Mouse (Mus musculus): ENCODE results near the gene Taf5l. TPM values are rescaled to one million over a fixed set of nuclear protein-coding genes. Genes with fewer than 3 reads are reported as not detected.
A peak's percentile ranks its signal among the peaks of the same experiment; 100 is the strongest.
"Not testable (repeated sequence)": the region's sequence is repeated elsewhere in the genome, so short reads cannot be mapped to it uniquely, and the experiment has no call there.

Gene Taf5l
- polyA plus RNA-seq, 1 experiment from 2014 or later, result 29.9 TPM

DNA sequence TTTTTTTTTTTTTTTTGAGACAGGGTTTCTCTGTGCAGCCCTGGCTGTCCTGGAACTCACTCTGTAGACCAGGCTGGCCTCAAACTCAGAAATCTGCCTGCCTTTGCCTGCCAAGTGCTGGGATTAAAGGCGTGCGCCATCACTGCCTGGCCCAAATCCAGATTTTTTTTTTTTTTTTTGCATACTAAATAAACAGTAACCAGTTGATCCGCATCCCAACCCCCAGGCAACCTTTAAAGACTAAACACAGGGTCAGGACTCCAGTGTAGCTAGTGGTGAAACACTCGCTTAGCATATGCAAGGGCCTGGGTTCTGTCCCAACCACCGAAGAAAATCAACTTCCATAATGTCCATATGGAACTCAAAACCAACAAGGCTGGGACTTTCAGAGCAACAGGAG is 60.6 kb downstream of the Taf5l start:
- peaks cover 72% of the 10 kb centered on the region for H3K36me3 ChIP-seq (ENCODE audit: control insufficient read depth, insufficient read depth, low read length)
- H3K9me3 ChIP-seq (ENCODE audit: control insufficient read depth, low read length); H3K4me2 ChIP-seq (ENCODE audit: low read length); H3K4me1 ChIP-seq (ENCODE audit: control insufficient read depth, insufficient read depth, low read length); ATAC-seq (ENCODE audit: low FRiP score, low TSS enrichment); H3K27me3 ChIP-seq (ENCODE audit: control insufficient read depth, insufficient read depth, low read length); DNase-seq; H3K27ac ChIP-seq (replicated peaks; ENCODE audit: low read depth, low read length); H3K4me3 ChIP-seq (replicated peaks; ENCODE audit: low read depth, low read length); H3K9ac ChIP-seq (replicated peaks; ENCODE audit: low read length): not testable (repeated sequence)
- WGBS, result 82% methylated on average over 5 of the region's 5 CpGs

DNA sequence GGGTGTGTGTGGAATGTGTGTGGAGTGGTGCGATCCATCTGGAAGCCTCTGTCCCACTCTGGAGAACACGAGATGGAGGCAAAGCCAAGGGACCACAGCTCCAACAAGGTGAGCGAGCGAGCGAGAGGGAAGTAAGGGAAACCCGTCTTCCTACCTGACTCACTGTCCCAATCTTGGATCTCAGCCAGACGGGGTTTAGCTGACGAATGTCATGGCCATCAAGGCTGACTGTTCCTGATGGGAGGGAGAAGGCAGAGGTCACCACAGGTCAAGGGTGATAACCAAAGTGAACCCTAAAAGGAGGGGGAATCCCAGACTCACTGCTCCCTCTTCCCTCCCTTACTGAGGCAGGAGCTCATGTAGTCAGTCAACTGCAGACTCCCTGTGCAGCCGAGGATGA is 61.1 kb downstream of the Taf5l start:
- no peaks in the 10 kb centered on the region for H3K9me3 ChIP-seq (ENCODE audit: control insufficient read depth, low read length)
- DNase-seq, result no peak
- peaks cover 72% of the 10 kb centered on the region for H3K36me3 ChIP-seq (ENCODE audit: control insufficient read depth, insufficient read depth, low read length)
- no peak for ATAC-seq (ENCODE audit: low FRiP score, low TSS enrichment)
- no peak overlapping the region for H3K9ac ChIP-seq (replicated peaks; ENCODE audit: low read length)
- no peak overlapping the region for H3K4me3 ChIP-seq (replicated peaks; ENCODE audit: low read depth, low read length)
- H3K4me2 ChIP-seq (ENCODE audit: low read length), result no peak overlapping the region
- H3K27ac ChIP-seq (replicated peaks; ENCODE audit: low read depth, low read length), result no peak overlapping the region
- H3K4me1 ChIP-seq (ENCODE audit: control insufficient read depth, insufficient read depth, low read length), result no peaks in the 10 kb centered on the region
- WGBS, result 88% methylated on average over 9 of the region's 9 CpGs
- no peaks in the 10 kb centered on the region for H3K27me3 ChIP-seq (ENCODE audit: control insufficient read depth, insufficient read depth, low read length)

DNA sequence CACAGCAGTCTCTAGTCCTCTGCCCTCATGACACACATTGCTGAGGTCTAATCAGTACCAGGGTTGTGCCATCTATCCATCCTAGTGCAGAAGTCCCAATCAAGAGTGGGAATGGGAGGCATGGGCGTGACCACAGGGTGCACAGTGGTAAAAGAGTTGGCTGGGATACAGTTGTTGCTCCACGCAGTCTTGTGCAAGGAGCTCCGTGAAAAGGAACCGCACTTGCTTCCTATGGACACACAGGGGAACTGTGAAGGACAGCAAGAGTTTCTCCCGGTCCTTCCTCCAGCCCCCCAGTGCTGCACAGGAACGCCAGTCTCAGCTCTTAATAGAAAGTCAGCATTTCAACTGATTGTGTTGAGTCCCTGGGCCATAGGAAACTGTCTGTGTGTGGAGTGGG is 61.7 kb downstream of the Taf5l start:
- WGBS, result 96% methylated on average over 6 of the region's 6 CpGs
- Histone ChIP-seq H3K4me1 (ENCODE audit: control insufficient read depth, insufficient read depth, low read length) (no peaks in the 10 kb centered on the region), H3K27ac (replicated peaks; ENCODE audit: low read depth, low read length) (no peak overlapping the region), H3K9ac (replicated peaks; ENCODE audit: low read length) (no peak overlapping the region), H3K36me3 (ENCODE audit: control insufficient read depth, insufficient read depth, low read length) (peaks cover 71% of the 10 kb centered on the region), H3K9me3 (ENCODE audit: control insufficient read depth, low read length) (no peaks in the 10 kb centered on the region), H3K4me3 (replicated peaks; ENCODE audit: low read depth, low read length) (no peak overlapping the region), H3K4me2 (ENCODE audit: low read length) (no peak overlapping the region), H3K27me3 (ENCODE audit: control insufficient read depth, insufficient read depth, low read length) (no peaks in the 10 kb centered on the region)
- no peak for DNase-seq
- ATAC-seq (ENCODE audit: low FRiP score, low TSS enrichment), result no peak

DNA sequence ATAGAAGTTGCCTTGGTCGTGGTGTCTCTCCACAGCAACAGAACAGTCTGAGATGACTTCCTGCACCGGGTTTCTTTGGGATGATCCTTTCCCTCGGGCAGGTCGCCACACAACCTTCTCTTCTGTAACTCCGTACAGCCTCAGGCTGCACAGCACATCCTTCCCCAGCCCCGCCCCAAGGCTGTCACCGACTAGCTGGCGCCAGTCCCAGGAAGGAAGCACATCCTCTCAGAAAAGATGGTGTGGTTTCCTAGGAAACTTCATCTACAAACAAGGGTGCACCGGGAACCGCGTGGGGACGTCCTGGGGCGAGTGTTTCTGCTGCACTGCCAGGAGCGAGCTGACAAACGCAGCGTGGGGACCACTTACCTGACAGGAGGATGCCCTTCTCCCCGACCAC is 63.1 kb downstream of the Taf5l start:
- no peaks in the 10 kb centered on the region for H3K9me3 ChIP-seq (ENCODE audit: control insufficient read depth, low read length)
- ATAC-seq (ENCODE audit: low FRiP score, low TSS enrichment) (no peak), DNase-seq (no peak)
- H3K36me3 ChIP-seq (ENCODE audit: control insufficient read depth, insufficient read depth, low read length), result peaks cover 72% of the 10 kb centered on the region
- H3K27me3 ChIP-seq (ENCODE audit: control insufficient read depth, insufficient read depth, low read length), result no peaks in the 10 kb centered on the region
- no peaks in the 10 kb centered on the region for H3K4me1 ChIP-seq (ENCODE audit: control insufficient read depth, insufficient read depth, low read length)
- H3K9ac ChIP-seq (replicated peaks; ENCODE audit: low read length), result no peak overlapping the region
- H3K4me2 ChIP-seq (ENCODE audit: low read length), result no peak overlapping the region
- H3K27ac ChIP-seq (replicated peaks; ENCODE audit: low read depth, low read length), result no peak overlapping the region
- H3K4me3 ChIP-seq (replicated peaks; ENCODE audit: low read depth, low read length), result no peak overlapping the region
- 85% methylated on average over 17 of the region's 17 CpGs for WGBS

DNA sequence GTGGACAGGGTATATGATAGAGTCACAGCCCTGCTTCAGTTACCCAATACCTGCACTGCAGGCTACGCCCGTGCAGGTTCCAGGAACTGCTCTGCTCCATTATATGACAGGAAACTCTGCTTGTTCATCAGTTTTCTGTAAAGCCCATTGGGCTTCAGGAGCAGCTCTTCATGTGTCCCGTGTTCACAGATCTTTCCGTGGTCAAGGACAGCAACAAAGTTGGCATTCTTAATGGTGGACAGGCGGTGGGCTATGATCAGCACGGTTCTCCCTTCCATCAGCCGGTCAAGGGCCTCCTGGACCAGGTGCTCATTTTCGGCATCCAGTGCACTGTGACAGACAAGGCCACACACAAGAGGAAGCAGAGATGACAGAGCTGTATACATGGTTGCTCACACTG is 67.0 kb downstream of the Taf5l start:
- peaks cover 5% of the 10 kb centered on the region; the same call in 1 of the 2 replicates for H3K4me1 ChIP-seq (ENCODE audit: control insufficient read depth, insufficient read depth, low read length)
- peaks cover 54% of the 10 kb centered on the region for H3K36me3 ChIP-seq (ENCODE audit: control insufficient read depth, insufficient read depth, low read length)
- no peaks in the 10 kb centered on the region for H3K27me3 ChIP-seq (ENCODE audit: control insufficient read depth, insufficient read depth, low read length)
- H3K4me2 ChIP-seq (ENCODE audit: low read length), result no peak overlapping the region
- no peak overlapping the region for H3K9ac ChIP-seq (replicated peaks; ENCODE audit: low read length)
- no peak overlapping the region for H3K27ac ChIP-seq (replicated peaks; ENCODE audit: low read depth, low read length)
- H3K4me3 ChIP-seq (replicated peaks; ENCODE audit: low read depth, low read length), result no peak overlapping the region
- no peak for ATAC-seq (ENCODE audit: low FRiP score, low TSS enrichment)
- H3K9me3 ChIP-seq (ENCODE audit: control insufficient read depth, low read length), result no peaks in the 10 kb centered on the region
- no peak for DNase-seq
- WGBS, result 88% methylated on average over 8 of the region's 8 CpGs

DNA sequence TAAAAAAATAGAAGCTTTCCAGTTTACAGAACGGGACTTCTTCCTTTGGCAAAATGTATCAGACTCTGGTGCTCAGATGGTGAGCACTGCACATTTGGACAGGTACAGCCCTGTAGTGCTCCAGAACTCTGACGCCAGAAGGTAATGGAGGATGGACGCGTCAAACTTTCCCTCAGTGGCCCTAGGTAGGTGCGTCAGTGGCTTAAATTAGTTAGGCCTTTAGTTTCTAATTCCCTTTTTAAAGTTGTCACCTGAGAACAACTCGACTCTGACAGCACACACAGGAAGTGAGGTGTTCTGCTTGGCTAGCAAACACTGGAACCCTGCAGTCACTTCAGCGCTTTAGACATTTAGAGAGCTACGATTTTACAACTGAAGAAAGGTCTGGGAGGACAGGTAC is 67.5 kb downstream of the Taf5l start:
- WGBS, result 89% methylated on average over 8 of the region's 8 CpGs
- Histone ChIP-seq H3K9ac (replicated peaks; ENCODE audit: low read length) (no peak overlapping the region), H3K36me3 (ENCODE audit: control insufficient read depth, insufficient read depth, low read length) (peaks cover 48% of the 10 kb centered on the region)

DNA sequence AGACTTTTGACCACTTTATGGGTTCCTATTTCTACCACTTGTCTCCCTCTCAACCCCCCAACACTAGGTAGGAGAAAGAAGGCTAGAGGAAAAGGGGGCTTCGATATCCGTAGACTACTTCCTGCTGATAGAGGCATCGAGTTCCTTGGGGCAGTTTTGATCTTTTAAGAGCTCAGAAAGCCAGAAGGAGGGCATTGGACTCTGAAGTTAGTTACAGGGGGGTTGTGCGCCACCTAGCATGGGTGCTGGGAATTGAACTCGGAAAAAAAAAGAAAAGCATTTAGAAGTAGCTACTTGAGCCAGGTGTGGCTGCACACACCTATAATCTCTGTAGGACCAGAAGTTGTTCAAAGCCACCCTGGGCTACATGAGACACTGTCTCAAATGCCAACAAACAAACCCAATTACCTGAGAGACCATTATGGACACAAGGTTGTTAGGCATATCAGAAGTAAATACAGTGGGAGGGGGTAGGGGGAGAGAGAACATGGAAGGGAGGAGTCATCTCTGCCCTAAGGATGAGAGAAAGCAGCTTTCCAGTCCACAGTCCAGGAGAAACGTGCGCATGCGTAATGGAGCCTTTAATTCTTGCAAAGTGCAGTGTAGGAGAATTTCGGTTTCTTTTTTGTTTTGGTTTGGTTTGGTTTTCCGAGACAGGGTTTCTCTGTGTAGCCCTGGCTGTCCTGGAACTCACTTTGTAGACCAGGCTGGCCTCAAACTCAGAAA is 71.0 kb downstream of the Taf5l start:
- Histone ChIP-seq H3K27ac (replicated peaks; ENCODE audit: low read depth, low read length) (0 out of 2 replicates have a peak overlapping the region, but pooled peaks have one; percentile 85), H3K36me3 (ENCODE audit: control insufficient read depth, insufficient read depth, low read length) (peaks cover 32% of the 10 kb centered on the region), H3K9ac (replicated peaks; ENCODE audit: low read length) (peak overlapping the region; percentile 84), H3K9me3 (ENCODE audit: control insufficient read depth, low read length) (no peaks in the 10 kb centered on the region), H3K4me3 (replicated peaks; ENCODE audit: low read depth, low read length) (peak overlapping the region; percentile 80), H3K4me1 (ENCODE audit: control insufficient read depth, insufficient read depth, low read length) (peaks cover 9% of the 10 kb centered on the region), H3K4me2 (ENCODE audit: low read length) (peak overlapping the region; percentile 96), H3K27me3 (ENCODE audit: control insufficient read depth, insufficient read depth, low read length) (no peaks in the 10 kb centered on the region)
- ATAC-seq (ENCODE audit: low FRiP score, low TSS enrichment) (no peak), DNase-seq (peak; percentile 76)
- WGBS, result 34% methylated on average over 10 of the region's 10 CpGs

More for the DNA sequence above, 67.5 kb downstream of the Taf5l start:
- Histone ChIP-seq H3K27ac (replicated peaks; ENCODE audit: low read depth, low read length) (no peak overlapping the region), H3K27me3 (ENCODE audit: control insufficient read depth, insufficient read depth, low read length) (no peaks in the 10 kb centered on the region), H3K4me1 (ENCODE audit: control insufficient read depth, insufficient read depth, low read length) (peaks cover 5% of the 10 kb centered on the region; the same call in 1 of the 2 replicates), H3K9me3 (ENCODE audit: control insufficient read depth, low read length) (no peaks in the 10 kb centered on the region), H3K4me2 (ENCODE audit: low read length) (no peak overlapping the region), H3K4me3 (replicated peaks; ENCODE audit: low read depth, low read length) (no peak overlapping the region)
- no peak for DNase-seq
- no peak for ATAC-seq (ENCODE audit: low FRiP score, low TSS enrichment)

DNA sequence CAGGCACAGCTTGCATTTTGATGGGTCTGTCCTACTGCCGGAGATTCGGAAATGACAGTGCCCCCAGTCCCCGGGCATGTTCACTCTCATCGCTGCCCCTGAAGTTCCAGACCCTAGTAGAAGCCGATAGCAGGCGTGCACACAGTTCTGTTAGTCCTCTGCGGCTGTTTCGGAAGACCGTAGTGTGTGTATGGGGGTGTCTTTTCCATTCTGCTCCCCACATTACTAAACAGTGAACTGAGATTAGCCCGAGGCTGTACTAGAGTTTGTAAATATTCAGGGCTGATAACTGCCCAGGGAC is 71.6 kb downstream of the Taf5l start:
- WGBS, result 2% methylated on average over 10 of the region's 10 CpGs
- peak overlapping the region; percentile 85 for H3K27ac ChIP-seq (replicated peaks; ENCODE audit: low read depth, low read length)
- peak overlapping the region; percentile 80 for H3K4me3 ChIP-seq (replicated peaks; ENCODE audit: low read depth, low read length)
- peak overlapping the region; percentile 84 for H3K9ac ChIP-seq (replicated peaks; ENCODE audit: low read length)
- ATAC-seq (ENCODE audit: low FRiP score, low TSS enrichment) (peak; percentile 46; the same call in 1 of the 2 replicates), DNase-seq (no peak)
- peaks cover 9% of the 10 kb centered on the region for H3K4me1 ChIP-seq (ENCODE audit: control insufficient read depth, insufficient read depth, low read length)
- H3K27me3 ChIP-seq (ENCODE audit: control insufficient read depth, insufficient read depth, low read length), result no peaks in the 10 kb centered on the region
- H3K9me3 ChIP-seq (ENCODE audit: control insufficient read depth, low read length), result no peaks in the 10 kb centered on the region
- peak overlapping the region; percentile 96 for H3K4me2 ChIP-seq (ENCODE audit: low read length)
- peaks cover 32% of the 10 kb centered on the region for H3K36me3 ChIP-seq (ENCODE audit: control insufficient read depth, insufficient read depth, low read length)

DNA sequence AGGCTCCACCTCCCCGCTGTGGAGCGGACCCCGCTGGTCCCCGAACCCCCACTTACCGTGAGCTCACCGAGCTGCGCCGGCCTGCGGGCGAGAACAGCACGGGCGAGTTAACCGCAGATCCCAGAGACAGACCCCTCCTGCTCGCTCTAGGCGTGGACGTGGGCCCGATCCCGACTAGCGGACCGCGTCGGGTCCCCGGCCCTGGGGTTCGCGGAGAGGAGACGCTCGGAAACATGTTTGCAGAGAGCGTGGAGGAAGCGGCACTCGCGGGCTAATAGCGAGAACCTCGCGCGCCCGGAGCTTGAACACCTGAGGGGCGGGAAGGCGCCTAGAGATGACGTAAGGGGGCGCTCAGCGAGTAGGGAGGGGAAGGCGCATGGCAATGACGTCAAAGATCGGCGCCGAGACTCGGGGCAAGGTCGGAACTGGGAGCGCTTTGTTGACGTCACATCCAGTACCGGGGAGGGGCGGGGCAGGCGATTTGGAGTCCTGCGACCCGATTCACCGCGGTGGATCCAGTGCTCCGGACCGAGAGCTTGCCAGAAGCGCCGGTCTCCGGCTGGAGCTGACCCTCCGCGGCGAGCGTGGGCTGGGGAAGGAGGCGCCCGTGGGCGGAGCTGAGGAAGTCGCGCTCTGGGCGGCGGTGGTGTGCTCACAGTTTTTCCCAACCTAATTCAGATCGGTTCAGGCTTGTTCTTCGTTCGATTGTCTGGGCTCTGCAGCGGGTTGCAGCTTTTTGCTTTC is 72.1 kb downstream of the Taf5l start, which contains the start of gene Nup133:
TSS of gene Nup133 (minus strand) at position 324 of the 744 bp plus-strand sequence.
- peak within 1 kb of the TSS; percentile 85 for H3K27ac ChIP-seq (replicated peaks; ENCODE audit: low read depth, low read length)
- peaks cover 30% of the 10 kb centered on the region for H3K36me3 ChIP-seq (ENCODE audit: control insufficient read depth, insufficient read depth, low read length)
- H3K9me3 ChIP-seq (ENCODE audit: control insufficient read depth, low read length), result no peaks in the 10 kb centered on the region
- peak; percentile 87 for ATAC-seq (ENCODE audit: low FRiP score, low TSS enrichment)
- H3K9ac ChIP-seq (replicated peaks; ENCODE audit: low read length), result peak within 1 kb of the TSS; percentile 84
- peaks cover 9% of the 10 kb centered on the region for H3K4me1 ChIP-seq (ENCODE audit: control insufficient read depth, insufficient read depth, low read length)
- H3K4me2 ChIP-seq (ENCODE audit: low read length), result peak within 1 kb of the TSS; percentile 96
- WGBS, result under 1% methylated on average over 77 of the region's 77 CpGs
- DNase-seq, result peak; percentile 100
- H3K4me3 ChIP-seq (replicated peaks; ENCODE audit: low read depth, low read length), result peak within 1 kb of the TSS; percentile 80
- H3K27me3 ChIP-seq (ENCODE audit: control insufficient read depth, insufficient read depth, low read length), result no peaks in the 10 kb centered on the region
